Mouse (Mus musculus): ENCODE data around the gene Hsp90b1. TPM values are rescaled to one million over a fixed set of nuclear protein-coding genes. Genes with fewer than 3 reads are reported as not detected.
"Not testable (repeated sequence)": the region's sequence is repeated elsewhere in the genome, so short reads cannot be mapped to it uniquely, and the experiment has no call there.

Hsp90b1 gene
- total RNA-seq, 2 experiments from 2014 or later = 925 to 1,272 TPM

DNA sequence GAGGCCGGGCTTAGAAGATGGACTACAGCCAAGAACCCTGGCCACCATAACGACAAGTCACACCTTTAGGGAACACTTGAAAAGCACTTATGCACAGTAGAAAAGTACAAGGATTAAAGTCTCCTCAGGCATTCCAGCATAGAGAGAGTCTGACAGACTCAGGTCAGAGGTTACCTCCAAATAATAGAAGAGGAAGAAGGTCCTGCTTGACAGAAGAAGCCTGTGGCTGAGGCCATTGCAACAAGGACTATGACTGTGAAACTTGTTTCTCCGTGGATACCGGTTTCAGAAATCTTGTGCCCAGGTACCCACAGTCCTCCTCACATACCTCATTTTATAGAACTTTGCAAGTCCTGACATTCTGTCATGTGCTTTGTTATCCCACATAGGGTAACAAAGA lies 34.8 kb downstream of the Hsp90b1 start:
- not testable (repeated sequence) for ATAC-seq (replicated peaks; ENCODE audit: poor library complexity)

Other genes with a start within 250 kb of the Hsp90b1 start
- gene Syn3, start 206.6 kb downstream of the Hsp90b1 start, total RNA-seq (2015) = 0.62 and 1.2 TPM in 2 replicates
- 0.17 TPM in 1 of 2 replicates, not detected in the other for gene Syn3, start 206.6 kb downstream of the Hsp90b1 start, total RNA-seq (2017)
- gene Ttc41, start 302 bp upstream of the Hsp90b1 start, total RNA-seq (2015) = 1.7 and 2.4 TPM in 2 replicates
- gene Ttc41, start 302 bp upstream of the Hsp90b1 start, total RNA-seq (2017) = 1.5 and 1.6 TPM in 2 replicates
- not detected in 2 replicates for gene Gm49358, start 58.5 kb upstream of the Hsp90b1 start, total RNA-seq (2015)
- gene Gm49358, start 58.5 kb upstream of the Hsp90b1 start, total RNA-seq (2017) = 0.21 TPM in 1 of 2 replicates, not detected in the other
- gene Nt5dc3, start 73.5 kb upstream of the Hsp90b1 start, total RNA-seq (2015) = 3.4 and 4.2 TPM in 2 replicates
- gene Nt5dc3, start 73.5 kb upstream of the Hsp90b1 start, total RNA-seq (2017) = 3.0 and 3.2 TPM in 2 replicates